Mouse (Mus musculus) fat pad, adult 2 months (tissue): ENCODE results near the gene Msrb3.

Experiments
- DNase-seq: peaks from one replicate; pipeline ENCODE4 v3.0.0-alpha.2; 2011; ENCODE audit warnings: low read depth, low spot score; ENCODE audit errors: extremely low read depth

Gene Msrb3

DNA sequence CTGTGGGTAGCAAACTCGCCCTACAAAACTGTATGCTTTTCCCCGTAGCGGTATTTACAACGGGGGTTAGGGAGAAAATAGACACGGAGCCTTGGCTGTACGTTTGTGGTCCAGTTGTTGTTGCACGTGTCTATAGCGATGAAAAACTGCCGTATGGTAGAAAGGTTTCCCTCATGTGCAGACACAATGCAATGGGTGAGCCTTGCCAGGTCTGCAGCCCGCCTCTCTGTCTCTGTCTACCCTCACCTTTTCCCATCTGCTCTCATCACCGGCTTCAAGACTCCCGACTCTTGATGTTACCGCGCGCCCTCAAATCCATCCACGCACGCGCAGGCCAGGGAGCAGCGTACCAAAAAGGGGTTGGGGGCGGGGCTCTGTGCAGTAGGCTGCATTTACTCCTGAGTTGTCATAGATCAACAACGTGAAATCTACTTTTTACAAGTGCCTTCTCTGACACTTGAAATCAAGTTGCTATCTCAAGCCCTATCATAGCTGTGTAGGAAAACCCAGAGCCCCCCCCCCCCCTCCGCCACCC is 29.6 kb downstream of the Msrb3 start:
- DNase-seq, result no peak

DNA sequence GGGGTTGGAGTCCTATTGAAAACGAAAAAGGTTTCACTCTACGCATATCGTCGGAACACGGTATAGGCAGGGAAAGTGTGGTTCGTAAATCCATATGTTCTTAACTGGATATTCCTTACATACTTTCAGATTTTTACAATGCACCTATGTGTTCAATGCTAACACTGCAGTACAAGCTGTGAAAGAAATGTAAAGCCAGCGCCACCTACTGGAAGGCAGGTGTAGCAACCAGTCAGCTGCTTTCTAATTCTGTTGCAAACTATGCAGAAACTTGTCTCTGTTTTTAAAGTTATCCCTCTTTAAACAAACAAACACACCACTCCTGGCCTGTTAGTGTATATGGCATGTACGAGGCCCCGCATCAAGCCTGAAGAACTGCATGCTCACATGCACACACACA is 34.5 kb downstream of the Msrb3 start:
- DNase-seq, result no peak

DNA sequence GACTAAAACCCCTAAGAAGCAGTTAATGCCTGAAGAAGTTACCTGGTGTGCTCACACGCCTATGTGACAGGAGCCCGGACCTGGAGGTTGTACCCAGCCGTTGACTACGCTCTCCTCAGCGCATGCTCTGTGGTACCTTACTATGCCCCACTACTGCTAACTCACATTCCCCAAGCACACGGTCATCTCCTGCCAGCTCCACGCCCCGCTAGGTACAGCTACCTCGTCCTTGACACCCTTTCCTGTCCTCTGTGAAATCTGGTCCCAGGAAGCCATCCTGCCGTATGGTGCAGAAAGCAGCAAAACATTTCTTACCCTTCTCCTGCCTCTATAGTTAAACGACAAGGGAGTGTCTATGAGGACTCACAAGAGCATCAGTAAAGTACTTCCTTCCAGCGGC is 37.2 kb downstream of the Msrb3 start:
- DNase-seq, result no peak

DNA sequence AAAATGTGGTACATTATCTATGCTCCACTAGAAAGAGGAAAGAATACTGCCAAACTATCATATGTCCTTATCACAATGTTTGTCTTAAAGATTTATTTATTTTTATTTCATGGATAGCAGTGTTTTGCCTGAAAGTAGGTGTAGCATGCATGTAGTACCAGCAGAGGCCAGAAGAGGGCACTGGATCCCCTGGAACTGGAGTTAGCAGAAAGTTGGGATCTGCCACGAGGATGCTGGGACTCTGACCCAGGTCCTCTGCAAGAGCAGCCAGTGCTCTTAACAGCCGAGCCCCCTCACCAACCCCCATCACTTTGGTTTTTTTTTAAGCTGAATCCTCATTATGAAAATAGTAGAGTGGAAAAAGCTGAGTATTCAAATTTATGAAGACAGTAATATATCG is 37.7 kb downstream of the Msrb3 start:
- DNase-seq, result no peak

DNA sequence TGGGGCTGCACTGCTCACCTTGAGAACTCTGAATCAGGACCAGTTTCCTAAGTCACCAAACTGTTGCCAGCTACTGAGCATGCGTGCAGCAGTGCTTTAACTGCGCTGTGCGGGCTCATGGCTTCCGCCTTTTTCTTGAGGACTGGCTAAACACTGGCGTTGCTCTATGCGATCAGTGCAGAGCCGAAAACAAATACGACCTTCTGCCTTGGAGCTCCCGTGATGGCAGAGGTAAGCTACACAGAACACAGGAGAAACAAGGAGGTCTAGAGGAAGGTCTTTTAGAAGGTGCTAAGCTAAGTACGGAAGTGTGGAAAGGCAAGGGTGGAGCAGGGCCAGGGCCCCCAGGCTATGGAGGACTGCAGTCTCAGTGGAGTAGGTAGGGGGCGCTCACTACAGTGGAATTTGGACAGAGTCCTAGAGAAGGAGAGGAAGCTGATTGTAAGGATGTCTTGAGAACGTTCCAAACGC is 41.3 kb downstream of the Msrb3 start:
- no peak for DNase-seq

DNA sequence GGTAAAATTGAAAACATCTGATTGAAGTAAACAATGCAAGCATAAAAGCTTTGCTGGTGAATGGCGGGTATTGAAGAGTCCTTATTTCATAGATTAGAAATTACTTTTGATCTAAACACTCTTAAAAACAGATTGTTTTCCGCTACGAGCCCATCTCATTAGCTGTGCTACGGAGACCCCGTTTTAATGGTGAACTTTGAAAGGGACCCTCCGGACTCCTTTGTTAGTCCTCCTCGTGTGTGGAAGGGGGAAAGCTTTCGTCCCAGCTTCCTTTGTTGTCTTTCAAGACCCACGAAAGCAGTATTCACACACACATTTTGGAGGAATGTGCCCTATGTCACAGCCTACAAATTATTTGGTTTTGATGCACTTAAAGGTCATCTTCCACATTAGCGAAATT is 44.6 kb downstream of the Msrb3 start:
- DNase-seq, result no peak

DNA sequence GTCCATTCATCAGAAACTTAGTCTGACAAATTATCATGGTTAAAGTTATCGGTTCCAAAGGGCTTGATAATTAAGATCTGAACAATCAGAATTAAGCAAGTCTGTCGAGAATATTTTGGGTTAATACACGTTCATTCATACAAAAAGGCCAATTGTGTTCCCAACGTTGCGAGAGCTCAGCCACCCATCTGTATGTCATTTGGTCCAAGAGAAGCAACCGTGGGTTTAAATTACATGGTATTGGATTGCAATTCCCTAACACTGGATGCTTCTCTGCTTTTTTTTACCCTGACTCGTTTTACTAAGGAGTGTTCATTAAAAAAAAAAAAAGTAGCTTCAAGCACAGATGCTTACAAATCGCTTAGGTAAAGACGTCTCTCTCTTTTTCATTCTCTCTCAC is 45.1 kb downstream of the Msrb3 start:
- DNase-seq, result no peak

DNA sequence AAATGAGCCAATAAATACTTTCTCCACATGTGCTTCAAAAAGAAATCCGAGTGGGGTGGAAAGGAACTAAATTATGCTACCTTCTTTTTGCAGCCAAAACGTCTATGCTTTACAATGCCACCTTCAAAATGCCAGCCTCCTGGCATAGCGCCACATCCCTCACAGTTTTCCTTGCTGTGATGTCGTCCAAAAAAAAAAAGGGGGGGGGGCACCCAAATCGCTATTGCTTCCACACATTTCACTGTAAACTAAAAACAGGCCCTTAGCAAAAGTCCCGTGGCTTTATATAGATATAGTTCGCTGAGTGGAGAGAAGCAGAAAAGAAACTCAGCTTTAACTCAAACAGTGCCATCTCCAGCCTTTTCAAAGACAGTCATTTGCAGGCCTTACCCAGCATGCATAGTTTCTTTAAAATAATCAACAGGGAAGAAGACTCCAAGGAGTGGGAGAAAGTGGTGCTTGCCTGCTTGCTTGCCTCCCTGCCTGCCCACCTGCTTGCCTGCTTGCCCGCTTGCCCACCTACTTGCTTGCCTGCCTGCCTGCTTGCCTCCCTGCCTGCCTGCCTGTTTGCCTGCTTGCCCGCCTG is 47.6 kb downstream of the Msrb3 start:
- no peak for DNase-seq

DNA sequence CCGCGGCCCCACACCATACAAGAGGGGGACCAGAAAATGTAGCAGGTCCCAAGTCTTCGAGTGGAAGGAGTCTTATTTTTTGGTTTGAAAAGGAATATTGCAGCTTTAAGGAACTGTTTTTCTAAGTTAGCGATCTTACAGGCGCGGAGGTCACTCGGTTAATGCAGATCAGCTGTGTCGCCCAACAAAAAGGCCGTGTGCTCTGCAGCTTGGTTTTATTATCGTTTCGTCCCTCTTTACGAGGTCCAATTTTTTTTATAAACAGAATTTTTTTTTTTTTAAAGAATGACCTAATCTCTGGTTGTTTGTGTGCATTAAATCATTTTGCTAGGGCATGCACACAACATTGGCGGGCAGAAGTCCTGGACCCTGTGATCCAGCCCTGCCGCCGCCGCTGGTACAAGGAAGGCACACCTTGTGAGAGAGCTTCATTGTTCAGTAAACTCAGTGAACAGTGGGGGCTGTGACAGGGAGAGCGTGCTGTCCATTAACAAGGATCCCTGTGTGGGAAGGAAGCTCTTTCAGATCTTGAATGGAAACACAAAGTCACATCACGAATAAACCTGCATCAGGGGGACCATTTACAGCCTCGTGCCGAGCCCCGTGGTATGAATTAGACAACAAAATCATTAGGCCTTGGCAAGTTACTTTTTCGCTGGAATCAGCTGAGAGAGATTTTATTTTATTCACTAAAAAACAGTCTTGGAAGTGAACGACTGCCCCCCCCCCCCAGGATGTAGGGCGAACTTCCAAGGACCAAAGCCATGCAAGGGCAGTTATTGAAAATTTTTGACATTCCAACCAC is 48.3 kb downstream of the Msrb3 start:
- DNase-seq, result no peak

DNA sequence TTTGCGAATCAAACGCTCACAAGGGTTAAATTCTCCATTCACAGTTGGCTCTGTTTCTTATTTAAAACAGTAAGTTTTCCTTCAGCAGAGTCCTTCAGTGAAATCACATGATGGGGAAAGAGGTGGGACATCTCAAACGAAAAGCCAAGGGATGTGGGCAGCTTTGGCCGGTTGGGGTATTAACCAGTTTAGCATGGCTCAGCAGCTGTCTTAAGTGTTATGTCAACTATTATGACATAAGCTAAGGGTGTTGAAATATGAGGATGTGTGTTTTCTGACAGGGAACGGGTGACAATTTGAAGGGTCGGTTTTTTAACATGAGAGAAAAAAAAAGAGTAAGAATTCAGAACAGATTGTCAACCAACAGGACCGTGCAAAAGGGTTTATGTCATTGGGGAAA is 50.2 kb downstream of the Msrb3 start:
- no peak for DNase-seq

DNA sequence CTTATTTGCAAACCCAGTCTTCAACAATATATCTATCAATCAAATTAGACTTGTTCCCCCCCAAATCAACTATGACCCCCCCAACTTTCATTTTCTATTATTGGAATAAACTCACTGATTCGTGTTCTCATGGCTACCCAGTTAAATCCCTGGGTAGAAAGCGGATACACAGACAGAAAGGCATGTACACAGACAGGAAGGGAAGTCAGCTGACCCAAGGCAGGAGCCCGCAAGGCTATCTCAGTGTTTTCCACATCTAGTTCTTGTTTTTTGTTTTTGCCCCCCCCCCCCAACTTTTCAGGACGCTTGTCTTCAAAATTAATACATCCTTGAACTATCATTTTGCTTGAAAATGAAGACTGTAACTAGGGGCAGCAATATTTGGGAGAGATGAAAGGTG is 51.1 kb downstream of the Msrb3 start:
- DNase-seq, result no peak

DNA sequence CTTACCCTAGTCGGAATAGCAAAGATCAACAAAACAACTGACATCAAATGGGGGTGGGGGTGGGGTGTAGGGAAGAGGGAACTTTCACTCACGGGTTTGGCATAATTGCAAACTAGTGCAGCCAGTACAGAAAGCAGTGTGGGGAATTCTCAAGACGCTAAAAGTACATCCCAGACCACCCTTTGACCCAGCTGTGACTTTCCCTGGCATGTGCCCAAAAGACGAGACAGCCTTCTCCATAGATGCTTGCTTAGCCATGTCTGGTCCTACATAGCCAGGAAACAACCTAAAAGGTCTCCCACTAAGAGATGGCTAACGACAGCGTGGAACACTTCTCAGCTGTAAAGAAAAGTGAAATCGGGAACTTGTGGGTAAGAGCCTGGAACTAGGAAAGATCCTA is 58.9 kb downstream of the Msrb3 start:
- no peak for DNase-seq

DNA sequence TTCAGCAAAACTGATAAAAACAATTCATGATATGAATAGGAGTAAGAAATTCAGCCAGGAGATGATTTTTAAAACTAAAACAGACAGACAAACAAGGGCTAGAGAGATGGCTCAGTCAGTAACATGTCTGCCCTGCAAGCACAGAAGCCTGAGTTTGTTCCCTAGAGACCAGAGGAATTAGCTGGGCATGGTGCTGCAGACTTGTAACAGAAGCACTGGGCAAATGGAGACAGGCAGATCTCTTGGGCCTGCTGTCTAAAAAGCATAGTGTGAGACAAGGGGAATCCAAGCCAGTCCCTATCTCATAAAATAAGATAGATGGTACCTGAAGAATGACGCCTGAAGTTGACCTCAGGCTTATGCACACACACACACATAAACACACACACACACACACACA is 64.4 kb downstream of the Msrb3 start:
- DNase-seq, result no peak

DNA sequence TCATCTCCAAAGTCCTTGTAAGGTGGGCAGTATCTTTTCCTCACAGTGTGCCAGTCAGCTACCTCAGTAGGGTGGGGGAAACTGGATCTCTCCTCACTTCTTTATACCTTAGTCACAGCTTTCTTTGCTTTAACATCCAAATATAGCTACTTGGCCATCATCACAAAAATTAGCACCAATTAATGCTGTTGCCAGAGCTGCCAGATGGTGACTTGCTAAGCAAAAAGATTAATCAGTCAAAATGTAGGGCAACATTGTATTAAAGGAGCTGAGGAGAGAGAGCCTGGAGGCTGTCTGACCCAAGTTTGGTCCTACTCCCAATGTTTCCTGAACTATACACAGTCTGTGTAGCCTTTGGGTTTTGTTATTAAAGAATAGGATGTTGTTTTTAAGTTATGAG is 65.1 kb downstream of the Msrb3 start:
- DNase-seq, result no peak

DNA sequence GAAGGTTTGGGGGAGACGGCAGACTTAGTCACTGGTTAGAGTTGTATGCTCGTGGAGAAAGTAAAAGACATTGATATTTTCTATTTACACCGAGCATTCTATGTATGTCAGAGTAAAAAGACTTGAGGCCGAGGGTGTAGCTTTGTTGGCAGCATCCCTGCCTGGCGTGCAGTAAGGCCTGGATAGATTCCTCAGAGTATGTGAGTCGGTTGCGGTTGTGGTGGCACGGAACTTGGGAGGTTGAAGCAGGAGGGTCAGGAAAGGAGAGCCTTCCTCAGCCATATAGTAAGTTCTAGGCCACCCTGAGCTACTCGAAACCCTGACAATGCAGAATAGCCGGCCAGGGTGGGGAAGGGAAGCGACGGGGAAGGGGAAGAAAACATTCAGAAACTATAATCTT is 71.1 kb downstream of the Msrb3 start:
- DNase-seq, result no peak

DNA sequence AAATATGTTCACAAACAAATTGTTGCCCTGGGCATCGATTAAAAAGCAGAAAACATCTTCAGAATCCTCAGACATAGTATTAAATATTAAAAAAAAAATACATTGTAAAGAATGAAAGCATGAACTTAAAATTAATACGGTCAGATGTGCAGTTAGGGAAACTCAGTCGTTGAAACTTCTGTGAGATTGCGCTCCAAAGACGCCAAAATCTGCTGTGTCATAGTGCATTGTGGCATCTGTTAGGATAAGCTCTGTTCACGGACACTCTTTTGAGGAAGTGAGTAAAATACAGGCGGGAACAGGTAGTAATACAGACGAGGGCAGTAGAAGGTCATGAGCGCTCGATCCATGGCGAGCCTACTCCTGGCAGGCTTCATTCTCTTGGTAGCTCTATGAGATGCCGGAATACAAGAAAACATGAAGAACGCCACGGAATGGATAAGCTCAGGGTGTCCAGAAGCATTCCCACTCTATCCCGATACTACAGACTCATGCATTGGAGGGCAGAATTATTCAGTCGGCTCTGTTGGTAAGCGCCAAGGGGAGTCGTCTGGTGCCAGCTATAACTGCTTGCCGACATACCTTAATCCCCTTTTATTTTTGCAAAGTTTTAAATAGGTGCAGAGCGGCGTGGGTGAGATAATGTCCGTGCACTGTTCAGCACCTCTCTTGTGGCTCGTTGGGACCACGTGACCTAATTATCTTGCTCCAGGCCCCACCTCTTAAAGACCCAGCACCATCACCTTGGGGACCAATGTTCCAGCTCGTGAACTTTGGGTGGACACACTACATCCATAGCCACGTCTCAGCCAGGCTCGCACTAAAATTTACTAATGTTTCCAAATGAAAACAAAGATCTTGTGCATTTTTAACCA is 71.9 kb downstream of the Msrb3 start:
- no peak for DNase-seq

DNA sequence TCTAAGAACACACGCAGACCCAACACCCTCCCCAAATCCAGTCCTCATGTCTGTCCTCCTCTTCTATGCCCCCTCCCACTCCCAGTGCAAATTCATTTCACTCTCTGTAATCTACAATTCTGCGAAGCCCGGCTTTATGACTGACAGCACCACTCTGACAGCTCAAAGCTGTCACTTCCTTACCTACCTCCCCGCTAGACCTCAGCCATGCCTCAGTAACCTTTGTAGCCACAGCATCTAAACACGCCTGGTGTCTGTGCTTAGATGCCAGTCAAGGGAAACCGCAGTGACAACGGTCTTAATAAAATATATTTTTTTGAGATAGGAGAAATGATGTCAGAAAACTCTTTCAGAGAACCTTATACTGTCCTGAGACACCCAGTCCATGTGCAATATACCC is 72.5 kb downstream of the Msrb3 start:
- no peak for DNase-seq

DNA sequence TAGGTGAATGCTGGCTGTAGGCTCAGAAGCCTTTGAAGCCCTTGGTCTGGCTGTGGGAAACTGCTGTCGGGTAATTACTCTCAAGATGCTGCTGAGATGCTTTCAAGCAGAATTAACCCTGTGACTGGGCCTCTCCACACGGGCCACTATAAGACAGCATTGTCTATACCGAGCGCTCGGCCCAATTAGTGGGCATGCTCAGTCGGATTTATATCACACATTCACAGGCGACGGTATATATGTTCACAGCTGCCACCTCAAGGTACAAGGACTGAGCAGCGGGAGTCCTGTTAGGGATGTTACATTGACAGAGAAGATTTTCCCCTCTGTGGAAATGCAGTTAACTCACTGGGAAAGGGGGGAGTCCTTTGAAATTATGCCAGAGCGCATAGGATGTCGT is 73.3 kb downstream of the Msrb3 start:
- no peak for DNase-seq

DNA sequence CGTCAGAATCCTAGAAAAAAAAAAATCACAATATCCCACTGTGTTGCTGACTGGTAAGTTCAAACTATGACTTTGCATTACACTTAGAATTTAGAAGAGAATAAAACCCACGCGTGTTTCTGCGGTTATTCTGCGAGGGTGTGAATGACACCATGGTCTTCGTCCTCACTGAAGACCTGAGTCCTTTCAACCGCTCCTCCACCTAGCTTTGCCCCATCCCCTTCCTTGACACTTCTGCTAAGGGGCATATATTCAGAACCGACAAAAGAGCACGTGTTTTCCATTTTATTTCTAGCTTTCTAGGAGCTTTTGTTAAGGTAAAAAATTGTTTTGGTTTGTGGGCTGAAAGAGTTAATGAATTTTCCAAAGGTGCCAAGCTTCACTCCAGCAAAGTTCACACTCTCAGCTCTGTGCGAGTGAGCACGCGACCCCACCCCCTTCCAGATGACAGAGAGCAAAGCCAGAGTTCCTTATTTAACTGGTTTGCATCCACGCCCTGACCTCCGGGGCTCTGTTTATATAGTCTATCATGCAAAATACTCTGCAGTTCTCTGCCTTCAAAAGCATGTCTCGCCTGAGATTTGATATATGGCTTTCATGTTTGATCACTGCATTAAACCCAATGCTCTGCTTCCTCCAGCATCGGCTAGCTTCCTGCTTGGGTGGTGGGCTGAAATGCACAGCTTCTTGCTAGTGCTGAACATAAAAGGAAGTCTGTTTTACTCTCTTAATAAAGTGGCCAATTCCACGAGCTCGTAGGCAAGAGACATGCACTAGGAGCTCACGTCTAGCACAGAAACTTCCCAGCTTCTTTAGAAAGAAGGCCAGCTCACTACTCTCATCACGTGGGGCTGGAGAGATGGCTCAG is 77.2 kb downstream of the Msrb3 start:
- no peak for DNase-seq

DNA sequence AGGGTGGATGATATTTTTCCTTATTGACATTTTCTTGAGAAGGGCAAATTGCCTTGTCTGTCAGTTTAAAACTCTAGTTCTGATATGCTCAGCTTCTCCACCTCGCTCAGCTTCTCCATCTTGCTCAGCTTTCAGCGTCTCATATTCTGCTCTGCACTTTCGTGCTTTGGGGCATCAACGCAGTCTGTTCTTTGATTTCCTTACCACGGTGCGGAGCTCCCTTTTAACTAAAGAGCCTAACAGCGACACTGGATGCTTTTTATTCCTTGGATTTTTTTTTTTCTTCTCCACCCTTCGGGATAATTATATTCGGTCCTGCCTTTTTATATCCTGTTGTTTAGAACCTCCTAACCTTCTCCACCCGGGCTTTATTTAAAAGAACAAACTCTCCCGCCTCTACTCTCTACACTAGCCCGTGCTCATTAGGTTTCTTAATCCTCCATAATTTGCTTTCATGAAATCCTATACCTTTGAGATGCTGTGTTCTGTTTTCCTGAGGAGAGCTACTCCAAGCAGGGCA is 78.1 kb downstream of the Msrb3 start:
- DNase-seq, result no peak
